Mouse (Mus musculus) spleen, adult 12 weeks (tissue): ENCODE results near the gene Cpne4.
A peak's percentile ranks its signal among the peaks of the same experiment; 100 is the strongest.

ENCODE experiments used
- DNase-seq: peaks from one replicate; pipeline ENCODE4 v3.0.0; 2022; ENCODE audit warnings: low spot score

The Cpne4 gene

GRCm38 (mm10) chr9:105048351-105048750, 501.3 kb downstream of the Cpne4 start:
- DNase-seq, result no peak

- no peak for DNase-seq
Measured at GRCm38 (mm10) chr9:105049636-105050035, 502.6 kb downstream of the Cpne4 start.

DNA sequence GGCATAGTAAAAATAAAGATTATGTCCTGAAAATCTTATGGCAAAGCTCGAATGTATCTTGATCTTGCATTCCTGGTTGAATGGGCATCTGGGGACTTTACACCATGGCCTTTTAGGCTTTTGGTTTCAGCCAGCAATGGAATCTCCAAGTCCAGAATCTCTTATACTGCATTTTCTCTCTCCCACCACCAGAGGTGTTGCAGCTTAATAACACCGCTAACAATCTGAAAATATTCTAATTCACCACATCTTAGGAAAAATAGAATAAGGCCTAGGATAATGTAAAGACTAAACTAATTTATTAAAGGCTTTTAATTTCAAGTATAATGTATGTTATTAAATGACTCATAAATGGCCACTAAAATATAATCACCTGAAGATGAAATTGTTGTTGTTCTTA, 503.2 kb downstream of the Cpne4 start:
- no peak for DNase-seq

GRCm38 (mm10) chr9:105053147-105053557, 506.1 kb downstream of the Cpne4 start, which contains the start of gene Mrpl3:
Gene Mrpl3 (plus strand): TSS chr9:105053239.
- DNase-seq, result peak; percentile 62

DNA sequence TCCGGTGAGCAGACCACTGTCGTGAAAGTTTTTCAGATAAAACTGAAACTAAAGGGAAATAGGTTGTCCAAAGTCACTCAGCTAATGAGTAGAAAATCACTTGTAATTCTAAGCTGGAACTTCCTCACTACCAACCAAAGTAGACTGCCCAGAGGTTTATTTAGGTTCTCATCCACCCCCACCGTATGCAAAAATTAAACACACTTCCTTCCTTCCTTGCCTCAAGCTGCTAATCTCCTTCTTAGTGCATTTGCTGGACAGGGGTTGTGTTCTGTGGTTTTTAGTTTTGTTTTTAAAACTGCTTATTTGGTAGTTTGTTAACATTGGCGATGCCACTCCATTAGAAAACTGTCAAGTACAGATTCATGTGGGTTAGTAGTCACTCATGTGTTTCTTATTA, 506.7 kb downstream of the Cpne4 start:
- DNase-seq, result no peak

DNA sequence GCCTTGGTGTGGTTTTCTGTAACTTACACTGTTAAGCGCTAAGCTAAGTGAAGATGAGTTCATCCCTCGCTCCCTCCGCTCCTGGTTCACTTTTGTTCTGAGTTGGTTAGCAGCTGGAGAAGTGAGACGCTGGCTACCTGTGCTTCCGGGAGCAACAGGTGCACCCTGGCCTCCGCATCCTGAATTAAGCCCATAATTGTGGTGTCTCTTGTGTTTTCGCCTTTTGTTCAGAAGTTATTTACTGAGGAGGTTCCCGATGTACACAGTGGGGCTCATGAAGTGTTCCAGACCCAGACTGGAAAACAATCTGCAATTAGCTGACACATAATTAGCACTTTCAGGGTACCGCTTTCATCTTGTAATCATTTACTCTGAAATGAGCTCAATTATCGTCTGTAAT, 522.0 kb downstream of the Cpne4 start:
- DNase-seq, result no peak

DNA sequence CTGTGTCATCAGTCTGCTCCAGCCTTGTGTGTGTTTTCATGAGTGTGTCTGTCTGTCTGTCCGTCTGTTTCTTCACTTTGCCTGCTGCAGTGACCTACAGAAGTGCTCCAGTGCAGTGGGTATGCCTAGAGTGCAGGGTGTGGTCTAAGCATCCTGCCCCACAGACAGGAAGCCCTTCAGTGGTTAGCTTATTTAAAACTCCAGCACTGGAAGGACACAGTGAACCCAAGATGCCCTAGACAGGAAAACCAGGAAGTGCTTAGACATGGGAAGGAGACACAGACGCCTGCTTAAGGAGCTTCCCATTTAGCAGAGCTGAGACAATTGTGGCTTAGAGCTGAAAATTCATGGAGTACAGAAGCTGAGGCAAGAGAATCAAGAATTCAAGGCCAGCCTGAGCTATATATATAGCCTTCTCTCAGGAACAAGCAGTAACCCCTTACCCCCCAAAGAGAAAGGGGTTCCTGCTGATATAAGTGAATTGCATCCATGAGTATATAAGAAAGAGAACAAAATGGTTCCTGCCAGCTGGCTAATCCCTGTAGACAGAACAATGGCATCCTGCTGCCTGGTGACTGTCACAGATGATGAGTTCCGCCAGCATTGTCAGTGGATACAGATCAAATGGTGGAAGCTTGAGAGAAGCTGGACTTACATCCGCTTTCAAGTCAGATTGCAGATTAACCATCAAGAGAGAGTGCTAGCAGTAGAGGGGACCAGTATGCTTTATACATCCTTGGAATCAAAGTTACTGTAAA, 526.1 kb downstream of the Cpne4 start:
- DNase-seq, result no peak

GRCm38 (mm10) chr9:105074851-105075250, 527.8 kb downstream of the Cpne4 start:
- DNase-seq, result no peak

- DNase-seq, result no peak
Measured at GRCm38 (mm10) chr9:105076756-105077424, 529.8 kb downstream of the Cpne4 start.

GRCm38 (mm10) chr9:105078460-105078859, 531.4 kb downstream of the Cpne4 start:
- DNase-seq, result no peak

DNA sequence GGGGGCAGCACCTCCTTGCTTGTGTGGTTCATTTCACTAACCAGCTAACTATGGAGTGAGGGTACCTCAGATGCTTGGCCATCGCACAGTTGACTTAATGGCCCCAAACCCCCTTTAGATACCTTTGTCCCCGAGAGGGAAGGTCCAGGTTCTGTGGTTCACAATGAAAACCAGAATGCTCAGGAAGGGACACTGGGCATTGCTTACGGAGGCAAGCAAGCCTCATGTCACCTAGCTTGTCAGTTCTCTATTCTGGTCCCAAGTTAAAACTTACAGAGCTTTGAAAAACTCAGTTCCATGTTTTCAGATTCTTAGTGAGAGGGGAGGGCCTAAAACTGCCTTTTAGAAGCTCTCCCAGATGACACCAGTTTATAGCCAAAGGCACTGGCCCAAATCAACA, 533.2 kb downstream of the Cpne4 start:
- no peak for DNase-seq
